Mouse (Mus musculus) liver, postnatal 0 days (tissue): ENCODE measurements around the gene Plxna1. TPM values are rescaled to one million over a fixed set of nuclear protein-coding genes. Genes with fewer than 3 reads are reported as not detected.

Source experiments
- ATAC-seq: fragments of 200-750 bp; cut with Nextera tagmentation; 2 replicates; pipeline ENCODE4 v1.8.0; 2017; ENCODE audit warnings: mild to moderate bottlenecking, moderate library complexity
- DNase-seq: peaks from one replicate; pipeline ENCODE4 v3.0.0-alpha.2; 2016
- H3K27ac ChIP-seq: fragments of 300-500 bp; sonication (generic); 2 replicates; pipeline ENCODE4 v1.5.1; 2014; ENCODE audit warnings: antibody characterized with exemption, moderate library complexity, mild to moderate bottlenecking, low read depth
- H3K27me3 ChIP-seq: fragments of 300-500 bp; sonication (generic); 2 replicates; pipeline ENCODE4 v1.6.1; 2014; ENCODE audit warnings: low read length, control low read depth, mixed read lengths; ENCODE audit not compliant: insufficient read depth
- H3K36me3 ChIP-seq: fragments of 300-500 bp; sonication (generic); replicated peaks from 2 replicates; pipeline ENCODE4 v1.6.1; 2014; ENCODE audit warnings: mild to moderate bottlenecking, control low read depth, low read length, moderate library complexity, mixed read lengths; ENCODE audit not compliant: insufficient read depth
- H3K4me1 ChIP-seq: fragments of 300-500 bp; sonication (generic); 2 replicates; pipeline ENCODE4 v1.6.1; 2014; ENCODE audit warnings: antibody characterized with exemption, mild to moderate bottlenecking, control low read depth; ENCODE audit not compliant: insufficient read depth
- H3K4me2 ChIP-seq: fragments of 300-500 bp; sonication (generic); 2 replicates; pipeline ENCODE4 v1.6.1; 2014; ENCODE audit warnings: low read depth, mild to moderate bottlenecking, low read length, moderate library complexity, mixed read lengths
- H3K4me3 ChIP-seq: fragments of 300-500 bp; sonication (generic); 2 replicates; pipeline ENCODE4 v1.5.1; 2014; ENCODE audit warnings: low read depth, low read length
- H3K9ac ChIP-seq: fragments of 300-500 bp; sonication (generic); replicated peaks from 2 replicates; pipeline ENCODE4 v1.6.1; 2014; ENCODE audit warnings: mild to moderate bottlenecking, moderate library complexity
- H3K9me3 ChIP-seq: fragments of 300-500 bp; sonication (generic); 2 replicates; pipeline ENCODE4 v1.6.1; 2016; ENCODE audit warnings: mild to moderate bottlenecking, control low read depth, low read length, mixed read lengths
- CTCF ChIP-seq: sonication (generic); IDR thresholded peaks from 2 replicates; pipeline ENCODE4 v1.5.1; 2016; ENCODE audit warnings: antibody characterized with exemption, low read depth
- EP300 ChIP-seq: IDR thresholded peaks from 2 replicates; pipeline ENCODE4 v1.6.1; 2016; ENCODE audit warnings: antibody characterized with exemption, low read depth, mild to moderate bottlenecking
- WGBS: fragments of 180-500 bp; shearing (Covaris S2); extraction: QIAGEN DNeasy Blood & Tissue Kit; methylation state at CpG from one replicate; pipeline ENCODE4 v1.1.7; 2014; ENCODE audit not compliant: insufficient replicate concordance; 5-methylcytosine and 5-hydroxymethylcytosine counted together
- polyA plus RNA-seq: library from polyadenylated mRNA; unstranded; fragments of >200 nt; fragmentation: Nextera tagmentation; extraction: Ambion mirVana; gene quantifications from 2 replicates; pipeline ENCODE4 v1.2.1, GENCODE M21; 2015

Gene Plxna1
- polyA plus RNA-seq, 1 experiment from 2014 or later = 1.7 TPM

- Histone ChIP-seq H3K27ac (no peak overlapping the region), H3K9ac (no peak overlapping the region), H3K27me3 (no peaks in the 10 kb centered on the region), H3K36me3 (no peaks in the 10 kb centered on the region), H3K4me3 (no peak overlapping the region), H3K4me1 (peaks cover 8% of the 10 kb centered on the region; the same call in 1 of the 2 replicates), H3K4me2 (no peak overlapping the region), H3K9me3 (no peaks in the 10 kb centered on the region)
- ATAC-seq (no peak), DNase-seq (no peak)
- TF ChIP-seq CTCF (no peak), EP300 (no peak)
- 79% methylated on average over 9 of the region's 9 CpGs for WGBS
Measured at GRCm38 (mm10) chr6:89348363-89348762, 14.1 kb downstream of the Plxna1 start.

- Histone ChIP-seq H3K9ac (no peak overlapping the region), H3K9me3 (no peaks in the 10 kb centered on the region), H3K4me1 (peaks cover 8% of the 10 kb centered on the region; the same call in 1 of the 2 replicates), H3K4me3 (no peak overlapping the region), H3K27ac (no peak overlapping the region), H3K27me3 (no peaks in the 10 kb centered on the region), H3K36me3 (no peaks in the 10 kb centered on the region), H3K4me2 (no peak overlapping the region)
- ATAC-seq = no peak
- no peak for DNase-seq
- 69% methylated on average over 1 of the region's 1 CpGs for WGBS
- TF ChIP-seq CTCF (no peak), EP300 (no peak)
Measured at GRCm38 (mm10) chr6:89347792-89348191, 14.6 kb downstream of the Plxna1 start.

GRCm38 (mm10) chr6:89345855-89346254 is 16.6 kb downstream of the Plxna1 start:
- no peak overlapping the region for H3K4me2 ChIP-seq
- 0 out of 2 replicates have a peak, but pooled peaks cover 7% of the 10 kb centered on the region for H3K36me3 ChIP-seq
- no peak for ATAC-seq
- H3K4me3 ChIP-seq = no peak overlapping the region
- WGBS = 83% methylated on average over 1 of the region's 1 CpGs
- H3K27me3 ChIP-seq = no peaks in the 10 kb centered on the region
- no peaks in the 10 kb centered on the region for H3K9me3 ChIP-seq
- H3K9ac ChIP-seq = 0 out of 2 replicates have a peak overlapping the region, but pooled peaks have one; percentile 21
- H3K4me1 ChIP-seq = peaks cover 8% of the 10 kb centered on the region; the same call in 1 of the 2 replicates
- no peak overlapping the region for H3K27ac ChIP-seq
- TF ChIP-seq CTCF (no peak), EP300 (no peak)
- no peak for DNase-seq

GRCm38 (mm10) chr6:89345486-89345785 is 17.0 kb downstream of the Plxna1 start:
- H3K36me3 ChIP-seq = 0 out of 2 replicates have a peak, but pooled peaks cover 7% of the 10 kb centered on the region
- ATAC-seq (no peak), DNase-seq (no peak)
- H3K27me3 ChIP-seq = no peaks in the 10 kb centered on the region
- no peak for TF ChIP-seq EP300
- no peaks in the 10 kb centered on the region for H3K9me3 ChIP-seq
- no peak overlapping the region for H3K4me3 ChIP-seq
- H3K4me1 ChIP-seq = peaks cover 8% of the 10 kb centered on the region; the same call in 1 of the 2 replicates
- 0 out of 2 replicates have a peak overlapping the region, but pooled peaks have one; percentile 21 for H3K9ac ChIP-seq
- H3K27ac ChIP-seq = peak overlapping the region; percentile 39; the same call in 1 of the 2 replicates
- WGBS = 48% methylated on average over 3 of the region's 3 CpGs
- H3K4me2 ChIP-seq = no peak overlapping the region

GRCm38 (mm10) chr6:89344613-89345485 is 17.6 kb downstream of the Plxna1 start:
- H3K27me3 ChIP-seq = no peaks in the 10 kb centered on the region
- H3K4me2 ChIP-seq = no peak overlapping the region; the same call in 1 of the 2 replicates
- DNase-seq (peak; percentile 63), ATAC-seq (peak; percentile 71)
- H3K9ac ChIP-seq = no peak overlapping the region
- no peaks in the 10 kb centered on the region for H3K9me3 ChIP-seq
- H3K4me1 ChIP-seq = peaks cover 8% of the 10 kb centered on the region; the same call in 1 of the 2 replicates
- H3K4me3 ChIP-seq = no peak overlapping the region
- WGBS = 43% methylated on average over 10 of the region's 10 CpGs
- TF ChIP-seq CTCF = no peak
- TF ChIP-seq EP300 = no peak
- peak overlapping the region; percentile 39 for H3K27ac ChIP-seq
- H3K36me3 ChIP-seq = 0 out of 2 replicates have a peak, but pooled peaks cover 11% of the 10 kb centered on the region

GRCm38 (mm10) chr6:89341981-89342380 is 20.4 kb downstream of the Plxna1 start:
- Histone ChIP-seq H3K9me3 (no peaks in the 10 kb centered on the region), H3K4me2 (no peak overlapping the region), H3K27me3 (no peaks in the 10 kb centered on the region), H3K4me1 (peaks cover 8% of the 10 kb centered on the region), H3K36me3 (0 out of 2 replicates have a peak, but pooled peaks cover 11% of the 10 kb centered on the region), H3K27ac (no peak overlapping the region), H3K9ac (no peak overlapping the region), H3K4me3 (no peak overlapping the region)
- DNase-seq (no peak), ATAC-seq (no peak)
- no peak for TF ChIP-seq EP300
- no peak for TF ChIP-seq CTCF
- whole genome bisulfite sequencing = 87% methylated on average over 4 of the region's 4 CpGs
